Mouse (Mus musculus): Measurements from ENCODE around the gene Abca9.

- TF ChIP-seq POLR2A (IDR thresholded peaks at IDR 0.05; ENCODE audit: low read depth, low read length), result no peak
- TF ChIP-seq CTCF (IDR thresholded peaks at IDR 0.05; ENCODE audit: extremely low read depth, insufficient read depth, insufficient read length, insufficient replicate concordance), result no peak
Observed at GRCm38 (mm10) chr11:110147640-110148039, 20.4 kb downstream of the Abca9 start.
